Mouse (Mus musculus) liver, postnatal 0 days (tissue): ENCODE results near the gene Glud1.

Experiments
- CTCF ChIP-seq: sonication (generic); IDR thresholded peaks from 2 replicates; pipeline ENCODE4 v1.5.1; 2016; ENCODE audit warnings: antibody characterized with exemption, low read depth
- EP300 ChIP-seq: IDR thresholded peaks from 2 replicates; pipeline ENCODE4 v1.6.1; 2016; ENCODE audit warnings: antibody characterized with exemption, low read depth, mild to moderate bottlenecking

GRCm38 (mm10) chr14:34330657-34331158 is 20.2 kb downstream of the Glud1 start:
- TF ChIP-seq CTCF (no peak), EP300 (no peak)
